Mouse (Mus musculus): ENCODE results near the gene Urah.

- TF ChIP-seq CTCF (IDR thresholded peaks at IDR 0.05; ENCODE audit: low read depth) (no peak), EP300 (IDR thresholded peaks at IDR 0.05; ENCODE audit: low read depth) (no peak)
Observed at GRCm38 (mm10) chr7:140812850-140813249, 22.0 kb upstream of the Urah start.

Measured in liver, postnatal 0 days (tissue).